Mouse (Mus musculus) lung, adult 2 months (tissue): Measurements from ENCODE around the gene Bbof1.

Experiments used
- CTCF ChIP-seq: fragments of 200-500 bp; IDR thresholded peaks from 2 replicates; pipeline ENCODE4 v1.5.1; 2011; ENCODE audit warnings: mild to moderate bottlenecking, low read length, control low read depth; ENCODE audit not compliant: insufficient read depth
- POLR2A ChIP-seq: fragments of 200-500 bp; IDR thresholded peaks from 2 replicates; pipeline ENCODE4 v1.6.1; 2011; ENCODE audit warnings: low read depth, mild to moderate bottlenecking, control low read depth, low read length, borderline replicate concordance; ENCODE audit errors: extremely low read depth

GRCm38 (mm10) chr12:84404541-84404940, 4.3 kb upstream of the Bbof1 start:
- TF ChIP-seq CTCF (no peak), POLR2A (no peak)
